In the genomic region with DNA sequence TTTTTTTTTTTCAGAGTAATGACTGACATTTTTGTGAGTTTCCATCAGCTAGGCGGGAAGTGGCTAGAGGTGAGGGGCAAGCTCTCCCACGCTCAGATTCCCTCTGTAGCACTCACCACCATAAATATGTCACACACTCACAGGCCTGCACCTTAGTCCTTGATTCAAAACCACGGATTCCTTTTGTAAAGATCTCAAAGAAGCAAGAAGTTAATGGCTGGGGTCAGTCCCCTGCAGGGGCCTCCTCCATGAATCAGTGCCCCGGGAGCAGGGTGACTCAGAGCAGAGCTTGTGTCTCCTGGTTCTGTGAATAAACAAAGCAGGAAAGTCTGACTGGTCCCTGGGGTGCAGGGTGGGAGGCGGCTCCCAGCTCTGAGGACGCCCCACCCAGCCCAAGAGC, we compare ENCODE assay signal across 13 mouse cellular contexts. TPM values are rescaled to one million over a fixed set of nuclear protein-coding genes. Genes with fewer than 3 reads are reported as not detected.
DNase-seq lines count a peak whose midpoint lies in the region; ATAC-seq and TF ChIP-seq lines count a peak whose summit lies in the region.
"Had no signal": no experiment of that assay in that cellular context is flagged by ENCODE, and none has a peak within 500 bp of the region (broad histone marks: within the 10 kb centered on the region; RNA-seq: fewer than 3 reads in every experiment).

No protein-coding gene starts in this region.

- WGBS in kidney, embryonic 14.5 days = 3% methylated on average over 6 of the region's 6 CpGs
- 19% methylated on average over 6 of the region's 6 CpGs for whole genome bisulfite sequencing in intestine, postnatal 0 days
- 47% methylated on average over 6 of the region's 6 CpGs for WGBS in midbrain, embryonic 16.5 days

- H3K9ac ChIP-seq in kidney, embryonic 14.5 days (ENCODE audit: low read depth, low read length) = no peak overlapping the region
- H3K9ac ChIP-seq in intestine, postnatal 0 days (ENCODE audit: low read depth, low read length) = no peak overlapping the region
- H3K9ac ChIP-seq in midbrain, embryonic 16.5 days (ENCODE audit: low read depth, low read length) = no peak overlapping the region
- H3K9ac ChIP-seq: neural tube, embryonic 13.5 days had no signal

- no peak overlapping the region for H3K27ac ChIP-seq in kidney, embryonic 14.5 days (ENCODE audit: low read depth, low read length)
- no peak overlapping the region for H3K27ac ChIP-seq in intestine, postnatal 0 days (ENCODE audit: low read depth, low read length)
- H3K27ac ChIP-seq in midbrain, embryonic 16.5 days (ENCODE audit: low read length) = no peak overlapping the region
- H3K27ac ChIP-seq: neural tube, embryonic 13.5 days had no signal

- H3K9me3 ChIP-seq in kidney, embryonic 14.5 days (ENCODE audit: control insufficient read depth, low read length) = no peaks in the 10 kb centered on the region
- H3K9me3 ChIP-seq in intestine, postnatal 0 days (ENCODE audit: control insufficient read depth) = no peaks in the 10 kb centered on the region
- H3K9me3 ChIP-seq in midbrain, embryonic 16.5 days (replicated peaks; ENCODE audit: control insufficient read depth, low read length, poor library complexity, severe bottlenecking) = no peaks in the 10 kb centered on the region
- H3K9me3 ChIP-seq: G1E; neural tube, embryonic 13.5 days had no signal

- H3K36me3 ChIP-seq in kidney, embryonic 14.5 days (ENCODE audit: control insufficient read depth, insufficient read depth, low read length) = no peaks in the 10 kb centered on the region
- no peaks in the 10 kb centered on the region for H3K36me3 ChIP-seq in intestine, postnatal 0 days (ENCODE audit: control insufficient read depth, insufficient read depth)
- H3K36me3 ChIP-seq in midbrain, embryonic 16.5 days (ENCODE audit: control insufficient read depth, insufficient read depth, low read length) = no peaks in the 10 kb centered on the region
- H3K36me3 ChIP-seq: G1E; neural tube, embryonic 13.5 days had no signal

- H3K4me1 ChIP-seq in kidney, embryonic 14.5 days (ENCODE audit: control insufficient read depth, insufficient read depth, low read length) = peaks cover 11% of the 10 kb centered on the region; the same call in 1 of the 2 replicates
- no peaks in the 10 kb centered on the region for H3K4me1 ChIP-seq in intestine, postnatal 0 days (replicated peaks; ENCODE audit: control insufficient read depth, insufficient read depth, low read length)
- no peaks in the 10 kb centered on the region for H3K4me1 ChIP-seq in midbrain, embryonic 16.5 days (ENCODE audit: control insufficient read depth, insufficient read depth, low read length)

- DNase-seq in kidney, postnatal 36 days = no peak
- peak; percentile 86 for DNase-seq in Muller cell, postnatal 12 days (ENCODE audit: inconsistent ontology term)
- DNase-seq in embryo, embryonic 10.5 days (ENCODE audit: low spot score) = peak; percentile 46
- no peak for DNase-seq in cerebellum, adult 18-20 months
- DNase-seq in lung, postnatal 14 days = no peak
- DNase-seq: right cerebral cortex, postnatal 25 days; thymus, adult 2 months had no signal

- TF ChIP-seq CTCF in intestine, postnatal 0 days (IDR thresholded peaks at IDR 0.05; ENCODE audit: low read depth) = no peak

- H3K4me2 ChIP-seq in kidney, embryonic 14.5 days (replicated peaks; ENCODE audit: low read depth, low read length) = no peak overlapping the region
- no peak overlapping the region for H3K4me2 ChIP-seq in intestine, postnatal 0 days (replicated peaks; ENCODE audit: low read depth)
- H3K4me2 ChIP-seq in midbrain, embryonic 16.5 days (ENCODE audit: low read length) = no peak overlapping the region
- H3K4me2 ChIP-seq: neural tube, embryonic 13.5 days had no signal

- no peak overlapping the region for H3K4me3 ChIP-seq in kidney, embryonic 14.5 days (ENCODE audit: low read length)
- no peak overlapping the region for H3K4me3 ChIP-seq in intestine, postnatal 0 days (ENCODE audit: low read depth, low read length)
- no peak overlapping the region for H3K4me3 ChIP-seq in midbrain, embryonic 16.5 days (ENCODE audit: low read depth, low read length)
- H3K4me3 ChIP-seq: neural tube, embryonic 13.5 days had no signal

- ATAC-seq in kidney, embryonic 14.5 days (ENCODE audit: low FRiP score, low TSS enrichment) = peak; percentile 86
- 0 out of 2 replicates have a peak, but pooled peaks have one; percentile 53 for ATAC-seq in intestine, postnatal 0 days
- no peak for ATAC-seq in midbrain, embryonic 16.5 days
- ATAC-seq: forebrain, embryonic 16.5 days had no signal

- H3K27me3 ChIP-seq in kidney, embryonic 14.5 days (ENCODE audit: control insufficient read depth, insufficient read depth, low read length) = no peaks in the 10 kb centered on the region; the same call in 1 of the 2 replicates
- H3K27me3 ChIP-seq in intestine, postnatal 0 days (replicated peaks; ENCODE audit: control insufficient read depth, insufficient read depth, low read length) = no peaks in the 10 kb centered on the region
- H3K27me3 ChIP-seq in midbrain, embryonic 16.5 days (ENCODE audit: control insufficient read depth, insufficient read depth, low read depth, low read length) = no peaks in the 10 kb centered on the region
- H3K27me3 ChIP-seq: neural tube, embryonic 13.5 days had no signal

RNA-seq across cellular contexts. Expression of a gene that starts 15.3 kb away (rescaled TPM):
- 8.0 and 10.2 TPM in 2 replicates for polyA plus RNA-seq in kidney, embryonic 14.5 days (2014; fragmentation: Nextera tagmentation; extraction: Ambion mirVana)
- 2.5 and 2.7 TPM in 2 replicates for polyA plus RNA-seq in intestine, postnatal 0 days (2015; fragmentation: Nextera tagmentation; extraction: Ambion mirVana)
- 2.6 and 3.5 TPM in 2 replicates for polyA plus RNA-seq in midbrain, embryonic 16.5 days (2015; fragmentation: Nextera tagmentation; extraction: Ambion mirVana)
- polyA plus RNA-seq: G1E had no signal

Comparison
In these comparisons a context has a peak if more than half of its experiments do, and no peak if none do; other contexts are left out.
1. DNase-seq: peak in Muller cell, postnatal 12 days (single experiment) and embryo, embryonic 10.5 days (single experiment); none in kidney, postnatal 36 days (0 of 2), cerebellum, adult 18-20 months (0 of 2) and lung, postnatal 14 days (single experiment).